Mouse (Mus musculus): ENCODE results near the gene Grin1. TPM values are rescaled to one million over a fixed set of nuclear protein-coding genes. Genes with fewer than 3 reads are reported as not detected.
"Not testable (repeated sequence)": the region's sequence is repeated elsewhere in the genome, so short reads cannot be mapped to it uniquely, and the experiment has no call there.

Grin1 gene
- total and polyA plus RNA-seq, 3 experiments = 0.07 TPM; not detected in 2

DNA sequence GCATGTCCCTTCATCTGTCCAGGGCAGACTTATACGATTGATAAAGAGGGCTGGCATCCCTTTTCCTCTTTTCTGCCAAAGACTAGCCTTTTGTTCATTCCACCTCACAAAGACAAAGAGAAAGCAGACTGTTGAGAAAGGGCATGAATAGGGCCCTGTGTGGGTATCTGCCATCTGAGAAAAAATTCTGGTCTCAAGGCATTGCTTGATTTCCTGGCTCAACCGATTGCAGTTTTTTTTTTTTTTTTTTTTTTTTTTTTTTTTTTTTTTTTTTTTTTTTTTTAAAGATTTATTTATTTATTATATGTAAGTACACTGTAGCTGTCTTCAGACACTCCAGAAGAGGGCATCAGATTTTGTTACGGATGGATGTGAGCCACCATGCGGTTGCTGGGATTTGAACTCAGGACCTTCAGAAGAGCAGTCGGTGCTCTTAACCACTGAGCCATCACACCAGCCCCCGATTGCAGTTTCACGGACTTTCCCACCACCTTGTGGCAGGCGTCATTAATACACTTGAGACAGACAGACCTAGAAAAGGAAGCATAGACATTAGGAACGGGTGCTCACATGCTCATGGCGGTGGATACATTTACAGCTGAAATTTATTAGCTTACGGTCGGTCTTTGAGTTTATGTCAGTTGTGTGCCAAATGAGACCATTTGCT, 62.4 kb downstream of the Grin1 start:
- TF ChIP-seq CTCF (IDR thresholded peaks at IDR 0.05 in 2 of 3, conservative IDR thresholded peaks at IDR 0.05 in 1 of 3; ENCODE audit: control insufficient read depth in 1 of 3, insufficient read depth in 1 of 3, low read depth in 2 of 3, low read length in 3 of 3, poor library complexity in 1 of 3, severe bottlenecking in 1 of 3) (peak; percentile 38 to 72 (median 59)), HCFC1 (IDR thresholded peaks at IDR 0.05; ENCODE audit: low read depth, low read length) (peak; percentile 56; the same call in 1 of the 2 replicates), ZNF384 (IDR thresholded peaks at IDR 0.05; ENCODE audit: low read depth, low read length) (0 out of 2 replicates have a peak, but pooled peaks have one; percentile 54), SIN3A (IDR thresholded peaks at IDR 0.05; ENCODE audit: low read length) (peak; percentile 91), TBP (IDR thresholded peaks at IDR 0.05; ENCODE audit: low read depth, low read length) (0 out of 2 replicates have a peak, but pooled peaks have one; percentile 22), ELF1 (IDR thresholded peaks at IDR 0.05; ENCODE audit: low read depth, low read length) (peak; percentile 47; the same call in 1 of the 2 replicates), ZC3H11A (IDR thresholded peaks at IDR 0.05; ENCODE audit: low read depth, low read length) (peak; percentile 78), MXI1 (IDR thresholded peaks at IDR 0.05; ENCODE audit: low read depth, low read length) (peak; percentile 76), MYC (IDR thresholded peaks at IDR 0.05; ENCODE audit: low read depth, low read length) (peak; percentile 92), SMC3 (IDR thresholded peaks at IDR 0.05; ENCODE audit: low read depth, low read length) (peak; percentile 76), RAD21 (IDR thresholded peaks at IDR 0.05; ENCODE audit: low read depth, low read length) (peak; percentile 81), NRF1 (IDR thresholded peaks at IDR 0.05; ENCODE audit: insufficient read depth, low read depth, low read length, poor library complexity, severe bottlenecking) (0 out of 2 replicates have a peak, but pooled peaks have one; percentile 9)
- H3K9me3 ChIP-seq (replicated peaks; ENCODE audit: insufficient read depth, low read length); H3K27me3 ChIP-seq (ENCODE audit: control insufficient read depth in 1 of 2, insufficient read depth in 2 of 2, low read length in 2 of 2); H3K36me3 ChIP-seq (ENCODE audit: control insufficient read depth in 1 of 2, insufficient read depth in 2 of 2, low read length in 2 of 2); H3K27ac ChIP-seq (ENCODE audit: control insufficient read depth, low read depth, low read length): not testable (repeated sequence)
- H3K9ac ChIP-seq (ENCODE audit: control insufficient read depth, low read depth, low read length, poor library complexity, severe bottlenecking) = peak overlapping the region; percentile 96
- H3K79me2 ChIP-seq (ENCODE audit: control insufficient read depth, insufficient read depth, low read length, poor library complexity) = peaks cover 20% of the 10 kb centered on the region
- H3K4me3 ChIP-seq (ENCODE audit: control insufficient read depth in 1 of 2, insufficient read depth in 1 of 2, low read depth in 2 of 2, low read length in 2 of 2) = peak overlapping the region; percentile 87 to 97
- peaks cover 2 to 14% of the 10 kb centered on the region in 2 experiments; a peak in 1 of 4 replicates for H3K4me1 ChIP-seq (ENCODE audit: control insufficient read depth in 1 of 2, insufficient read depth in 2 of 2, low read length in 2 of 2)
- DNase-seq (ENCODE audit: low read depth, low spot score) = peak; percentile 90

DNA sequence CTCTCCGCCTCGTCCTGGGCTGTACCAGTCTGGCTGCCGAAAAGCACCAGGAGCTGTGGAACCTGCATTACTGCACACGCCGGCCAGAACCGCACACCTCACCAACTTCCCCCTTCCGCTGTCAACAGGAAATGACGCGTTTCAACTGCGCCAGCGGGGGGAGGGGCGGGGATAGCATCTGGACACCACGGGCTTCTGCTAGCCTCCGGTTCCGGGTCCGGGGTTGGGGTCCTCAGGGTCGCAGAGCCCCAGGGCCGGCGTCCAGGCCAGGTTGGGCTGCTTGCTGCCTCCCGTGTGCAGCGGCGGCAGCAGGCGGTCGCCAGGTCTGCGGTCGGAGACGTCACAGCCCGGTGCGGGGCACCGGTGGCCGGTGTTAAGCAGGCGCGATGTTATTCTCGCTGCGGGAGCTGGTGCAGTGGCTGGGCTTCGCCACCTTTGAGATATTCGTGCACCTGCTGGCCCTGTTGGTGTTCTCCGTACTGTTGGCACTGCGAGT, 63.7 kb downstream of the Grin1 start, which contains the start of gene Tmem203:
Gene Tmem203, plus strand, starts transcription at position 156 of the 496 bp plus-strand sequence.
- H3K27me3 ChIP-seq (ENCODE audit: control insufficient read depth in 1 of 2, insufficient read depth in 2 of 2, low read length in 2 of 2) = no peaks in the 10 kb centered on the region
- H3K4me1 ChIP-seq (ENCODE audit: control insufficient read depth in 1 of 2, insufficient read depth in 2 of 2, low read length in 2 of 2) = peaks cover 2 to 12% of the 10 kb centered on the region in 2 experiments; a peak in 1 of 4 replicates
- H3K36me3 ChIP-seq (ENCODE audit: control insufficient read depth in 1 of 2, insufficient read depth in 2 of 2, low read length in 2 of 2) = peaks cover 0 to 8% of the 10 kb centered on the region in 2 experiments; a peak in 2 of 4 replicates
- H3K4me3 ChIP-seq (ENCODE audit: control insufficient read depth in 1 of 2, insufficient read depth in 1 of 2, low read depth in 2 of 2, low read length in 2 of 2) = peak within 1 kb of the TSS; percentile 87 to 97
- no peaks in the 10 kb centered on the region for H3K9me3 ChIP-seq (replicated peaks; ENCODE audit: insufficient read depth, low read length)
- peak; percentile 95 for DNase-seq (ENCODE audit: low read depth, low spot score)
- peaks cover 20% of the 10 kb centered on the region for H3K79me2 ChIP-seq (ENCODE audit: control insufficient read depth, insufficient read depth, low read length, poor library complexity)
- peak within 1 kb of the TSS; percentile 96 for H3K9ac ChIP-seq (ENCODE audit: control insufficient read depth, low read depth, low read length, poor library complexity, severe bottlenecking)
- peak within 1 kb of the TSS; percentile 69 for H3K27ac ChIP-seq (ENCODE audit: control insufficient read depth, low read depth, low read length)
- no peak for TF ChIP-seq MEF2A (IDR thresholded peaks at IDR 0.05; ENCODE audit: extremely low read depth, insufficient replicate concordance, low read depth, low read length, poor library complexity, severe bottlenecking)
- peak; percentile 64 to 83; a peak in 3 of 4 replicates for TF ChIP-seq POLR2A (IDR thresholded peaks at IDR 0.05; ENCODE audit: control insufficient read depth in 1 of 2, insufficient read depth in 1 of 2, low read depth in 1 of 2, low read length in 2 of 2, poor library complexity in 1 of 2)
- TF ChIP-seq NELFE (IDR thresholded peaks at IDR 0.05; ENCODE audit: low read depth, low read length) = peak; percentile 80
- TF ChIP-seq MAX (IDR thresholded peaks at IDR 0.05; ENCODE audit: low read length) = peak; percentile 82
- TF ChIP-seq GATA1 (IDR thresholded peaks at IDR 0.05; ENCODE audit: low read depth, low read length) = no peak
- TF ChIP-seq MYC (IDR thresholded peaks at IDR 0.05; ENCODE audit: low read depth, low read length) = peak; percentile 91
- no peak for TF ChIP-seq MAFK (IDR thresholded peaks at IDR 0.05; ENCODE audit: borderline replicate concordance, low read depth, low read length)
- TF ChIP-seq USF1 (IDR thresholded peaks at IDR 0.05; ENCODE audit: low read depth, low read length) = no peak
- no peak for TF ChIP-seq BHLHE40 (IDR thresholded peaks at IDR 0.05; ENCODE audit: borderline replicate concordance, low read depth, low read length)
- peak; percentile 74; the same call in 1 of the 2 replicates for TF ChIP-seq KAT2A (conservative IDR thresholded peaks at IDR 0.05; ENCODE audit: low read depth, low read length)
- TF ChIP-seq CTCF (IDR thresholded peaks at IDR 0.05 in 2 of 3, conservative IDR thresholded peaks at IDR 0.05 in 1 of 3; ENCODE audit: control insufficient read depth in 1 of 3, insufficient read depth in 1 of 3, low read depth in 2 of 3, low read length in 3 of 3, poor library complexity in 1 of 3, severe bottlenecking in 1 of 3) = no peak
- TF ChIP-seq EP300 (IDR thresholded peaks at IDR 0.05; ENCODE audit: low read depth in 1 of 2, low read length in 2 of 2) = peak in 1 of 2 experiments; percentile 48; a peak in 1 of 4 replicates
- TF ChIP-seq ETS1 (IDR thresholded peaks at IDR 0.05; ENCODE audit: low read depth, low read length) = peak; percentile 64; the same call in 1 of the 2 replicates
- TF ChIP-seq NRF1 (IDR thresholded peaks at IDR 0.05; ENCODE audit: insufficient read depth, low read depth, low read length, poor library complexity, severe bottlenecking) = 0 out of 2 replicates have a peak, but pooled peaks have one; percentile 18
- TF ChIP-seq CHD2 (IDR thresholded peaks at IDR 0.05; ENCODE audit: low read length) = peak; percentile 74
- peak; percentile 93; the same call in 1 of the 2 replicates for TF ChIP-seq MAZ (IDR thresholded peaks at IDR 0.05; ENCODE audit: low read depth, low read length)
- TF ChIP-seq USF2 (IDR thresholded peaks at IDR 0.05; ENCODE audit: borderline replicate concordance in 1 of 2, insufficient read depth in 1 of 2, low read depth in 1 of 2, low read length in 2 of 2) = no peak
- peak; percentile 96 for TF ChIP-seq HCFC1 (IDR thresholded peaks at IDR 0.05; ENCODE audit: low read depth, low read length)
- TF ChIP-seq MXI1 (IDR thresholded peaks at IDR 0.05; ENCODE audit: low read depth, low read length) = peak; percentile 100
- TF ChIP-seq UBTF (IDR thresholded peaks at IDR 0.05; ENCODE audit: borderline replicate concordance, insufficient read depth, low read depth, low read length) = no peak

All from MEL (cell line).